Mouse (Mus musculus) midbrain, embryonic 11.5 days (tissue): ENCODE measurements at regions not wholly inside any gene's neighbourhood (a gene's known extent, or its start where the extent isn't known, plus 50 kb on each side); places are given as distances from the start of the nearest gene placed in this dataset.
A peak's percentile ranks its signal among the peaks of the same experiment; 100 is the strongest.

Experiments
- ATAC-seq: fragments of 200-750 bp; cut with Nextera tagmentation; 2 replicates; pipeline ENCODE4 v1.8.0; 2017; ENCODE audit warnings: moderate TSS enrichment, moderate library complexity; ENCODE audit not compliant: low FRiP score
- DNase-seq: peaks from one replicate; pipeline ENCODE4 v3.0.0; 2015; ENCODE audit warnings: low spot score; ENCODE audit errors: missing footprints
- H3K27ac ChIP-seq: fragments of 300-500 bp; sonication (generic); 2 replicates; pipeline ENCODE4 v1.5.1; 2014; ENCODE audit warnings: low read depth, low read length
- H3K27me3 ChIP-seq: fragments of 300-500 bp; sonication (generic); 2 replicates; pipeline ENCODE4 v1.6.1; 2014; ENCODE audit warnings: mild to moderate bottlenecking, low read length, moderate library complexity, mixed read lengths; ENCODE audit not compliant: control insufficient read depth, insufficient read depth
- H3K36me3 ChIP-seq: fragments of 300-500 bp; sonication (generic); 2 replicates; pipeline ENCODE4 v1.6.1; 2014; ENCODE audit warnings: mild to moderate bottlenecking, low read length, moderate library complexity, mixed read lengths; ENCODE audit not compliant: control insufficient read depth, insufficient read depth
- H3K4me1 ChIP-seq: fragments of 300-500 bp; sonication (generic); 2 replicates; pipeline ENCODE4 v1.6.1; 2014; ENCODE audit warnings: low read length; ENCODE audit not compliant: control insufficient read depth, insufficient read depth
- H3K4me2 ChIP-seq: fragments of 300-500 bp; sonication (generic); 2 replicates; pipeline ENCODE4 v1.6.1; 2014; ENCODE audit warnings: mild to moderate bottlenecking, moderate library complexity
- H3K4me3 ChIP-seq: fragments of 300-500 bp; sonication (generic); 2 replicates; pipeline ENCODE4 v1.5.1; 2014; ENCODE audit warnings: low read depth, low read length
- H3K9ac ChIP-seq: fragments of 300-500 bp; sonication (generic); 2 replicates; pipeline ENCODE4 v1.6.1; 2014; ENCODE audit warnings: low read length
- H3K9me3 ChIP-seq: fragments of 300-500 bp; sonication (generic); 2 replicates; pipeline ENCODE4 v1.6.1; 2016; ENCODE audit warnings: low read length; ENCODE audit not compliant: control insufficient read depth
- WGBS: fragments of 180-500 bp; shearing (Covaris S2); extraction: QIAGEN DNeasy Blood & Tissue Kit; methylation state at CpG from one replicate; pipeline ENCODE4 v1.1.7; 2014; 5-methylcytosine and 5-hydroxymethylcytosine counted together

GRCm38 (mm10) chr17:77711130-77711529 lies 488.9 kb upstream of the Crim1 start:
- no peak for DNase-seq
- H3K4me1 ChIP-seq = no peaks in the 10 kb centered on the region
- H3K4me2 ChIP-seq = no peak overlapping the region
- H3K4me3 ChIP-seq = no peak overlapping the region
- no peaks in the 10 kb centered on the region for H3K9me3 ChIP-seq
- H3K27me3 ChIP-seq = no peaks in the 10 kb centered on the region
- H3K9ac ChIP-seq = no peak overlapping the region
- ATAC-seq = no peak
- H3K36me3 ChIP-seq = no peaks in the 10 kb centered on the region
- no peak overlapping the region for H3K27ac ChIP-seq
- 41% methylated on average over 1 of the region's 1 CpGs for WGBS

GRCm38 (mm10) chr17:77712189-77712588 lies 487.9 kb upstream of the Crim1 start:
- no peak for DNase-seq
- no peaks in the 10 kb centered on the region for H3K27me3 ChIP-seq
- no peak overlapping the region for H3K27ac ChIP-seq
- no peak overlapping the region for H3K9ac ChIP-seq
- no peaks in the 10 kb centered on the region for H3K4me1 ChIP-seq
- no peak overlapping the region for H3K4me3 ChIP-seq
- no peak overlapping the region for H3K4me2 ChIP-seq
- no peak for ATAC-seq
- WGBS = 87% methylated on average over 1 of the region's 1 CpGs
- H3K36me3 ChIP-seq = no peaks in the 10 kb centered on the region
- no peaks in the 10 kb centered on the region for H3K9me3 ChIP-seq

GRCm38 (mm10) chr17:77718450-77718849 lies 481.6 kb upstream of the Crim1 start:
- H3K4me1 ChIP-seq = no peaks in the 10 kb centered on the region; the same call in 1 of the 2 replicates
- no peak overlapping the region for H3K4me2 ChIP-seq
- H3K36me3 ChIP-seq = no peaks in the 10 kb centered on the region
- no peak overlapping the region for H3K4me3 ChIP-seq
- H3K27me3 ChIP-seq = no peaks in the 10 kb centered on the region
- DNase-seq (peak; percentile 84), ATAC-seq (peak; percentile 84)
- H3K27ac ChIP-seq = no peak overlapping the region
- WGBS = 50% methylated on average over 2 of the region's 2 CpGs
- no peaks in the 10 kb centered on the region for H3K9me3 ChIP-seq
- H3K9ac ChIP-seq = no peak overlapping the region

- H3K4me1 ChIP-seq = no peaks in the 10 kb centered on the region
- no peaks in the 10 kb centered on the region for H3K9me3 ChIP-seq
- H3K36me3 ChIP-seq = no peaks in the 10 kb centered on the region
- no peak overlapping the region for H3K27ac ChIP-seq
- H3K4me3 ChIP-seq = no peak overlapping the region
- H3K27me3 ChIP-seq = no peaks in the 10 kb centered on the region
- H3K4me2 ChIP-seq = no peak overlapping the region
- DNase-seq = peak; percentile 8
- H3K9ac ChIP-seq = no peak overlapping the region
- WGBS = 88% methylated on average over 3 of the region's 3 CpGs
- ATAC-seq = no peak
These were observed 465.5 kb upstream of the Crim1 start for GRCm38 (mm10) chr17:77734413-77735024.
